Mouse (Mus musculus) embryonic facial prominence, embryonic 11.5 days (tissue): ENCODE measurements around the gene Mxd3. TPM values are rescaled to one million over a fixed set of nuclear protein-coding genes. Genes with fewer than 3 reads are reported as not detected.
A peak's percentile ranks its signal among the peaks of the same experiment; 100 is the strongest.

ENCODE experiments used
- ATAC-seq: fragments of 200-750 bp; cut with Nextera tagmentation; replicated peaks from 2 replicates; pipeline ENCODE4 v1.8.0; 2017; ENCODE audit warnings: low read depth; ENCODE audit not compliant: insufficient number of reproducible peaks, low FRiP score, low TSS enrichment
- DNase-seq: peaks from one replicate; pipeline ENCODE4 v3.0.0-alpha.2; 2015; ENCODE audit warnings: low spot score
- H3K27ac ChIP-seq: fragments of 300-500 bp; sonication (generic); replicated peaks from 2 replicates; pipeline ENCODE4 v1.5.1; 2014; ENCODE audit warnings: mild to moderate bottlenecking, low read depth, low read length, control low read depth
- H3K27me3 ChIP-seq: fragments of 300-500 bp; sonication (generic); 2 replicates; pipeline ENCODE4 v1.6.1; 2014; ENCODE audit warnings: mild to moderate bottlenecking, low read length, moderate library complexity, mixed read lengths; ENCODE audit not compliant: control insufficient read depth, insufficient read depth
- H3K36me3 ChIP-seq: fragments of 300-500 bp; sonication (generic); replicated peaks from 2 replicates; pipeline ENCODE4 v1.6.1; 2014; ENCODE audit warnings: low read depth, mild to moderate bottlenecking, low read length, moderate library complexity, mixed read lengths; ENCODE audit not compliant: control insufficient read depth, insufficient read depth
- H3K4me1 ChIP-seq: fragments of 300-500 bp; sonication (generic); 2 replicates; pipeline ENCODE4 v1.6.1; 2014; ENCODE audit warnings: low read length, mixed read lengths; ENCODE audit not compliant: control insufficient read depth, insufficient read depth
- H3K4me2 ChIP-seq: fragments of 300-500 bp; sonication (generic); 2 replicates; pipeline ENCODE4 v1.6.1; 2014; ENCODE audit warnings: low read depth, mild to moderate bottlenecking, control low read depth, low read length, moderate library complexity
- H3K4me3 ChIP-seq: fragments of 300-500 bp; sonication (generic); 2 replicates; pipeline ENCODE4 v1.5.1; 2014; ENCODE audit warnings: low read depth, low read length, control low read depth
- H3K9ac ChIP-seq: fragments of 300-500 bp; sonication (generic); replicated peaks from 2 replicates; pipeline ENCODE4 v1.6.1; 2014; ENCODE audit warnings: mild to moderate bottlenecking, control low read depth, low read length
- H3K9me3 ChIP-seq: fragments of 300-500 bp; sonication (generic); replicated peaks from 2 replicates; pipeline ENCODE4 v1.6.1; 2016; ENCODE audit warnings: mild to moderate bottlenecking, low read length, inconsistent platforms, mixed read lengths; ENCODE audit not compliant: control insufficient read depth
- WGBS: fragments of 180-500 bp; shearing (Covaris S2); extraction: QIAGEN DNeasy Blood & Tissue Kit; methylation state at CpG from one replicate; pipeline ENCODE4 v1.1.7; 2014; 5-methylcytosine and 5-hydroxymethylcytosine counted together
- polyA plus RNA-seq: library from polyadenylated mRNA; unstranded; fragments of >200 nt; fragmentation: Nextera tagmentation; extraction: Ambion mirVana; gene quantifications from 2 replicates; pipeline ENCODE4 v1.2.1, GENCODE M21; 2014

Gene Mxd3
- polyA plus RNA-seq, 1 experiment from 2014 or later, result 24.1 TPM

DNA sequence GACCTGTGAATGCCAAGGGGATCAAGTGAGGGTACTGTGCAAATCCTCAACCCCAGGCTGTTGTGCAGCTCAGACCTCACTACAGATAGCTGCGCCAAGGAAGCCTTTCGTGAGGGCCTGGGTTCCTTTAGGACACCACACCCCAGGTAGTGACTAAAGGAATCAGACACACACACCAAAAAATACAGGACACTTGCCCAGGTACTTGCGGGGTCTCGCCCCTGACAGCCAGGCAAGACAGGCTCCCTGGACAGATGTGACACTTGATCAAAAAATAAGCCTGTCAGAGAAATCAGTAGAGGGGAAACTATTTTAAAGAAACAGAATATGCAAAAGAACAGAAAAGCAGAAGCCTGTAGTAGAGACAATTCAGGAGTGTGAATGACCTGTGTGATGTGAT is 982 bp downstream of the Mxd3 start:
- H3K4me1 ChIP-seq, result peaks cover 7% of the 10 kb centered on the region
- 78% methylated on average over 4 of the region's 4 CpGs for WGBS

DNA sequence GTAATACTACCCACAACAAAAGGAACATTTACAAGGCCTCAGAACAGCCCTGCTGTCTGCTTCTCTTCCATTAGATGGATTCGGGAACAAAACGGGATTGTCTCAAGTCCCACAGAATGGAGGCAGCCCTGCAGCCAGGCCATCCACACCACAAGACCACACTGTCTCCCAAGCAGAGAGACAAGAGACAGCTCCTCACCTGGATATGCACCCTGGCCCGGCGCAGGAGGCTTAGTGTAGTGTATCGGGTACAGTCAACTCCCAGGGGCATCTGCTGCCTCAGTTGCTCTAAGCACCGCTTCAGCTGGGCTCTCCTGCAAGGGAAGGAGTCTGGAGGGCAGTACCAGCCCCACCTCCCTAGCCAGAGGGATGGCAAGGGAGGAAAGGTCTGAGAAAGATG is 1.5 kb downstream of the Mxd3 start:
- Histone ChIP-seq H3K27me3 (no peaks in the 10 kb centered on the region), H3K9ac (no peak overlapping the region), H3K4me1 (peaks cover 7% of the 10 kb centered on the region), H3K27ac (no peak overlapping the region), H3K9me3 (no peaks in the 10 kb centered on the region), H3K4me2 (peak overlapping the region; percentile 87), H3K4me3 (peak overlapping the region; percentile 55), H3K36me3 (peaks cover 13% of the 10 kb centered on the region)
- WGBS, result 86% methylated on average over 6 of the region's 6 CpGs
- ATAC-seq, result no peak
- no peak for DNase-seq

More for the DNA sequence above, 982 bp downstream of the Mxd3 start:
- Histone ChIP-seq H3K4me3 (peak overlapping the region; percentile 55), H3K9ac (peak overlapping the region; percentile 79), H3K36me3 (peaks cover 13% of the 10 kb centered on the region), H3K9me3 (no peaks in the 10 kb centered on the region), H3K27ac (no peak overlapping the region), H3K27me3 (no peaks in the 10 kb centered on the region), H3K4me2 (peak overlapping the region; percentile 87)
- no peak for ATAC-seq
- DNase-seq, result no peak

DNA sequence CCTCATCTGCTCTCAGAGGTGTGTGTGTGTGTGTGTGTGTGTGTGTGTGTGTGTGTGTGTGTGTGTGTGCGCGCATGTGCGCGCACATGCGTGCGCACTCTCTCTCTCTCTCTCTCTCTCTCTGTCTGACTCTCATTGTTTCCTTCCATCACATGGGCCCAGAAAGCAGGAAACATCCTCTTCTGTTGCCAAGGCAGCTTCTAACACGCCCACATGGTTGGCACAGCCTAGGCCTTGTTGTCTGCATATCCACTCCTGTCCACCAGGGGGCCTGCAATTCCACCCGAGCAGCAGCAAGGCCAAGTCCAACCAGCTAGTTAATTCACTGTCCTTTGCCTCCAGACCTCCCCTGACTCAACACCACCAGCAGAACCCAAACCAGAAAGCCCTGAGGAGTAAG is 2.0 kb downstream of the Mxd3 start:
- peaks cover 7% of the 10 kb centered on the region for H3K4me1 ChIP-seq
- ATAC-seq (no peak), DNase-seq (peak; percentile 77)
- H3K9ac ChIP-seq, result no peak overlapping the region
- 0 out of 2 replicates have a peak overlapping the region, but pooled peaks have one; percentile 3 for H3K4me3 ChIP-seq
- H3K27ac ChIP-seq, result no peak overlapping the region
- H3K27me3 ChIP-seq, result no peaks in the 10 kb centered on the region
- WGBS, result 44% methylated on average over 6 of the region's 8 CpGs
- no peak overlapping the region; the same call in 1 of the 2 replicates for H3K4me2 ChIP-seq
- peaks cover 13% of the 10 kb centered on the region for H3K36me3 ChIP-seq
- no peaks in the 10 kb centered on the region for H3K9me3 ChIP-seq

DNA sequence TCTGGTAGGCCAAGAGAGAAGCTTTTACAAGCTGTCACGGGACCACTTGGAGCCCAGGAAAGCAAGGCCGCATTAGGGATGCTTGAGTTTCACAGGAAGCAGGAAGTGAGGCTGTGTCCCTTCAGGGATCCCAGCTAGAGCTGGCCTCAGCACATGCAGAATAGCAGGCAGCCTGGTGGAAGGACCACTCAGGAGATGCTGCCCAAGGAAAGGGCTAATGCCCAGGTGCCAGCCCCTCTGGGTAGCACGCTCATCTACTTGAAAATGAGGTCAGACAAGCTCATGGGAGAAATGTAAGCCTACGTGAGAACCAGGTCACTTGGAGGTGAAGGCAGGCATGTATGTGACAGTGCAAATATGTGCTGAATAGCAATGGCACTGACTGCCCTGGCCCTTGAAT is 2.5 kb downstream of the Mxd3 start:
- ATAC-seq, result no peak
- 57% methylated on average over 4 of the region's 4 CpGs for WGBS
- Histone ChIP-seq H3K9ac (peak overlapping the region; percentile 13; the same call in 1 of the 2 replicates), H3K27me3 (no peaks in the 10 kb centered on the region), H3K4me1 (peaks cover 7% of the 10 kb centered on the region), H3K4me2 (no peak overlapping the region), H3K9me3 (no peaks in the 10 kb centered on the region), H3K36me3 (peaks cover 13% of the 10 kb centered on the region), H3K27ac (no peak overlapping the region), H3K4me3 (no peak overlapping the region)
- no peak for DNase-seq

DNA sequence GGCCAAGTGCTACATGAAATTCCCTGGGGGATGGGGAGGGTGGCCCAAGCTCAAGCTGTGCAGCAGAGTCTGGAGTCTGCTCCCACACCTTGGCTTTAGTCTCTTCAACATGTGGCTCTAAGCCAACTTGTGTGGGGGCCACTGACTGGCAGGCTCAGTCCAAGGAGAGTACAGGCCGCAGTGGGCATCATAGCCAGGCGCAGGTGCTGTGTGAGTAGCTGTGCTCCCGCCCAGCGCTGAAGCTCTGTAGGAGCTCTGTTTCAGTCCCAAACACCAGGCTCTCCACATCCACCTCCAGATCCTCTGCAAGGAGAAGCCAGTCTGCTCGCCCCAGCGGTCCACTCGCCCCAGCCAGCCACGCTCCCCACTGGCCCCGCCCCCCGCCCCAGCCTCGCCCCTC is 4.0 kb downstream of the Mxd3 start:
- Histone ChIP-seq H3K9me3 (no peaks in the 10 kb centered on the region), H3K4me3 (no peak overlapping the region), H3K9ac (no peak overlapping the region), H3K4me1 (peaks cover 7% of the 10 kb centered on the region), H3K4me2 (no peak overlapping the region), H3K27ac (no peak overlapping the region), H3K36me3 (peaks cover 13% of the 10 kb centered on the region), H3K27me3 (no peaks in the 10 kb centered on the region)
- DNase-seq (no peak), ATAC-seq (no peak)
- 87% methylated on average over 11 of the region's 11 CpGs for WGBS

DNA sequence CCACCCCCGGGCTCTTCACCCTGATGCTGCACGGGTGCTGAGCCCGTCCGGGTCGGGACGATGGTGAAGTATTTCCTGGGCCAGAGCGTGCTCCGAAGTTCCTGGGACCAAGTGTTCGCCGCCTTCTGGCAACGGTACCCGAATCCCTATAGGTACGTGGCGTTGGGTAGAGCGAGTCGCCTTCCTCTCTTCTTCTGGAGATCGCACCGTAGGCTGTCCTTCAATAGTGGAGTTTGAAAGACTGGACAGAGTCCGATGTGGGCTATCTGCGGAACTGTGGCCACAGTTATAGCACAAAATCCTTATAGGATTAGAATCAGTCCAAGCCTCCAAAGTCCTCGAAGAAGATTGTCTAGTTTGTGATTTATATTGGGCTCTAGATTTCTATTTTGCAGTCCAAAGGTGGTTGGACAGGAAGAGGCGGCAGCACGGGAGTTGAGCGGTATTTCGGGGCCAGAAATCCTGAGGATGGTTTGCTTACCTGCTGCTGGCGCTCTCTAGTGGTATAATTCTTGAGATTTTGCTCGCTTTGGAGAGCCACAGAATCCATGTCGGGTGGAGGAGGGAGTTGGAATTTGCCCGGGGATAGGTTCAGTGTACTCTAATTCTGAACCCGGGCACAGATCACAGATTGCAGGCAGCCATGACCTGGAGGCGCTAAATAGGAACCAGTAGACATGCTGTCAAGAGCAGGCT is 7.3 kb downstream of the Mxd3 start:
- Histone ChIP-seq H3K9me3 (no peaks in the 10 kb centered on the region), H3K9ac (peak overlapping the region; percentile 95), H3K27me3 (no peaks in the 10 kb centered on the region), H3K36me3 (peaks cover 13% of the 10 kb centered on the region), H3K4me1 (no peaks in the 10 kb centered on the region), H3K4me3 (peak overlapping the region; percentile 95), H3K4me2 (peak overlapping the region; percentile 80), H3K27ac (peak overlapping the region; percentile 54; the same call in 1 of the 2 replicates)
- peak; percentile 72 for DNase-seq
- no peak for ATAC-seq
- WGBS, result 1% methylated on average over 31 of the region's 31 CpGs

DNA sequence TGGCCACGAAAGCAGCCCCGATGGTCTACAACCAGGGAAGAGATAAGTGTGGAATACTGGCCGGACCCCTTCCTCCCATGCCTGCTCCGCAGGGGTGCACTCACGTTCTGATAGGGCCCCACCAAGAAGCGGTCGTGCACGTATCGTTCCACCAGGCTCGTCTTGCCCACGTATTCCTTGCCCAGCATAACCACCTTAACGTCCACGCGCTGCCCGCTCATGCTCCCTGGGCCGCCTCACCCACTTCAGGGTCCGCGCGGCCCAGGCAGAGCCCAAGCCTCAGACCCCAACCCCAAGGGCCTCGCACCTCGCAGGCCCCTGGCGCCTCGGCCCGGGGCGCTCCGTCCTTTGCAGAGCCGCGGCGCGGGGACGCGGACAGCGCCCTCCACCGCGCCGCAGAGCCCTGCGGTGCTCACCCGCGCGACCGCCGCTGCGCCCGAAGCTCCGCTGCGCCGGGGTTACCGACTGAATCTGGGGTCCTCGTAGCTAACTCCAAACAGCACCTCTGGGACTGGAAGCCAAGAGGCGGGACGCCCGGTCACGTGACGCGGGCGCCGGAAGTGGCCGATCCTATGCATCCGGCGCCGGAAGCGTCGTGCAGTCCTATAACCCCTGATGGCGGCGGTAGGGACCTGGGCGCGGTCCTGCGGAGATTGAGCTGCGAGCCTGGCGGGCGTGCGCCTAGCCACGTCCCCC is 8.0 kb downstream of the Mxd3 start, which contains the start of gene Rab24:
Gene Rab24 (minus strand): TSS at position 513 of the 696 bp plus-strand sequence.
- Histone ChIP-seq H3K9me3 (no peaks in the 10 kb centered on the region), H3K36me3 (peaks cover 13% of the 10 kb centered on the region), H3K4me1 (no peaks in the 10 kb centered on the region), H3K4me3 (peak within 1 kb of the TSS; percentile 95), H3K27ac (peak within 1 kb of the TSS; percentile 54; the same call in 1 of the 2 replicates), H3K27me3 (no peaks in the 10 kb centered on the region), H3K9ac (peak within 1 kb of the TSS; percentile 95), H3K4me2 (peak within 1 kb of the TSS; percentile 80)
- DNase-seq (peak; percentile 97), ATAC-seq (peak; percentile 84)
- WGBS, result under 1% methylated on average over 73 of the region's 73 CpGs
